Mouse (Mus musculus): ENCODE measurements around the gene Ap4b1. TPM values are rescaled to one million over a fixed set of nuclear protein-coding genes. Genes with fewer than 3 reads are reported as not detected.

The Ap4b1 gene
- polyA plus RNA-seq, 1 experiment = 16.4 TPM

- no peak overlapping the region for H3K4me3 ChIP-seq (ENCODE audit: insufficient read depth, low read length)
- TF ChIP-seq CTCF (IDR thresholded peaks at IDR 0.05; ENCODE audit: borderline replicate concordance, insufficient read depth, low read length) (no peak), POLR2A (IDR thresholded peaks at IDR 0.05; ENCODE audit: low read depth, low read length) (no peak)
- H3K4me1 ChIP-seq (ENCODE audit: control insufficient read depth, insufficient read depth, low read length) = no peaks in the 10 kb centered on the region
- no peak overlapping the region for H3K27ac ChIP-seq (ENCODE audit: insufficient read depth, low read length)
These were observed 42.2 kb downstream of the Ap4b1 start for GRCm38 (mm10) chr3:103851481-103851880.

GRCm38 (mm10) chr3:103851882-103852281 is 42.6 kb downstream of the Ap4b1 start:
- TF ChIP-seq CTCF (IDR thresholded peaks at IDR 0.05; ENCODE audit: borderline replicate concordance, insufficient read depth, low read length) = no peak
- TF ChIP-seq POLR2A (IDR thresholded peaks at IDR 0.05; ENCODE audit: low read depth, low read length) = no peak
- no peaks in the 10 kb centered on the region for H3K4me1 ChIP-seq (ENCODE audit: control insufficient read depth, insufficient read depth, low read length)

GRCm38 (mm10) chr3:103852565-103853299 is 43.4 kb downstream of the Ap4b1 start:
- no peak for TF ChIP-seq CTCF (IDR thresholded peaks at IDR 0.05; ENCODE audit: borderline replicate concordance, insufficient read depth, low read length)
- no peak for TF ChIP-seq POLR2A (IDR thresholded peaks at IDR 0.05; ENCODE audit: low read depth, low read length)
- H3K4me3 ChIP-seq (ENCODE audit: insufficient read depth, low read length) = no peak overlapping the region
- H3K4me1 ChIP-seq (ENCODE audit: control insufficient read depth, insufficient read depth, low read length) = no peaks in the 10 kb centered on the region
- H3K27ac ChIP-seq (ENCODE audit: insufficient read depth, low read length) = no peak overlapping the region

More at GRCm38 (mm10) chr3:103851882-103852281, 42.6 kb downstream of the Ap4b1 start:
- Histone ChIP-seq H3K27ac (ENCODE audit: insufficient read depth, low read length) (no peak overlapping the region), H3K4me3 (ENCODE audit: insufficient read depth, low read length) (no peak overlapping the region)

GRCm38 (mm10) chr3:103853804-103854203 is 44.5 kb downstream of the Ap4b1 start:
- Histone ChIP-seq H3K4me1 (ENCODE audit: control insufficient read depth, insufficient read depth, low read length) (no peaks in the 10 kb centered on the region), H3K27ac (ENCODE audit: insufficient read depth, low read length) (no peak overlapping the region), H3K4me3 (ENCODE audit: insufficient read depth, low read length) (no peak overlapping the region)
- no peak for TF ChIP-seq CTCF (IDR thresholded peaks at IDR 0.05; ENCODE audit: borderline replicate concordance, insufficient read depth, low read length)
- TF ChIP-seq POLR2A (IDR thresholded peaks at IDR 0.05; ENCODE audit: low read depth, low read length) = no peak

- TF ChIP-seq POLR2A (IDR thresholded peaks at IDR 0.05; ENCODE audit: low read depth, low read length) (no peak), CTCF (IDR thresholded peaks at IDR 0.05; ENCODE audit: borderline replicate concordance, insufficient read depth, low read length) (no peak)
- Histone ChIP-seq H3K4me1 (ENCODE audit: control insufficient read depth, insufficient read depth, low read length) (peaks cover 6% of the 10 kb centered on the region; the same call in 1 of the 2 replicates), H3K27ac (ENCODE audit: insufficient read depth, low read length) (no peak overlapping the region), H3K4me3 (ENCODE audit: insufficient read depth, low read length) (no peak overlapping the region)
These were observed 47.9 kb downstream of the Ap4b1 start for GRCm38 (mm10) chr3:103857036-103857805.

- Histone ChIP-seq H3K4me3 (ENCODE audit: insufficient read depth, low read length) (no peak overlapping the region), H3K27ac (ENCODE audit: insufficient read depth, low read length) (no peak overlapping the region), H3K4me1 (ENCODE audit: control insufficient read depth, insufficient read depth, low read length) (peaks cover 6% of the 10 kb centered on the region; the same call in 1 of the 2 replicates)
- no peak for TF ChIP-seq POLR2A (IDR thresholded peaks at IDR 0.05; ENCODE audit: low read depth, low read length)
- no peak for TF ChIP-seq CTCF (IDR thresholded peaks at IDR 0.05; ENCODE audit: borderline replicate concordance, insufficient read depth, low read length)
These were observed 48.8 kb downstream of the Ap4b1 start for GRCm38 (mm10) chr3:103857977-103858563.

GRCm38 (mm10) chr3:103858881-103859801 is 49.8 kb downstream of the Ap4b1 start, which contains the start of gene Ptpn22:
Gene Ptpn22 (plus strand): TSS chr3:103859795.
- H3K27ac ChIP-seq (ENCODE audit: insufficient read depth, low read length) = 0 out of 2 replicates have a peak within 1 kb of the TSS, but pooled peaks have one; percentile 17
- H3K4me1 ChIP-seq (ENCODE audit: control insufficient read depth, insufficient read depth, low read length) = peaks cover 6% of the 10 kb centered on the region; the same call in 1 of the 2 replicates
- no peak within 1 kb of the TSS for H3K4me3 ChIP-seq (ENCODE audit: insufficient read depth, low read length)
- TF ChIP-seq POLR2A (IDR thresholded peaks at IDR 0.05; ENCODE audit: low read depth, low read length) (no peak), CTCF (IDR thresholded peaks at IDR 0.05; ENCODE audit: borderline replicate concordance, insufficient read depth, low read length) (no peak)

GRCm38 (mm10) chr3:103859851-103860391 is 50.6 kb downstream of the Ap4b1 start:
- H3K4me3 ChIP-seq (ENCODE audit: insufficient read depth, low read length) = no peak overlapping the region
- no peak overlapping the region for H3K27ac ChIP-seq (ENCODE audit: insufficient read depth, low read length)
- TF ChIP-seq CTCF (IDR thresholded peaks at IDR 0.05; ENCODE audit: borderline replicate concordance, insufficient read depth, low read length) (no peak), POLR2A (IDR thresholded peaks at IDR 0.05; ENCODE audit: low read depth, low read length) (no peak)
- peaks cover 6% of the 10 kb centered on the region; the same call in 1 of the 2 replicates for H3K4me1 ChIP-seq (ENCODE audit: control insufficient read depth, insufficient read depth, low read length)

All from embryonic fibroblast, embryonic 13.5 days (primary cell).